Mouse (Mus musculus) MEL (cell line): ENCODE measurements around the gene Mgat1. TPM values are rescaled to one million over a fixed set of nuclear protein-coding genes. Genes with fewer than 3 reads are reported as not detected.

ENCODE experiments used
- DNase-seq: peaks from one replicate; pipeline ENCODE4 v3.0.0; 2011; ENCODE audit warnings: low read depth, low spot score
- H3K27ac ChIP-seq: 2 replicates; pipeline ENCODE4 v1.5.1; 2012; ENCODE audit warnings: low read depth, mild to moderate bottlenecking, control low read depth, low read length, moderate library complexity; ENCODE audit not compliant: control insufficient read depth
- H3K27me3 ChIP-seq, 2 experiments: fragments of 150-350 bp in 1 of 2; sonication (generic) in 1 of 2; 2 replicates each; pipeline ENCODE4 v1.6.1; 2012; ENCODE audit warnings: low read length in 2 of 2, mild to moderate bottlenecking in 2 of 2, improper control_type of control experiment in 1 of 2, moderate library complexity in 1 of 2; ENCODE audit not compliant: insufficient read depth in 2 of 2, control insufficient read depth in 1 of 2
- H3K36me3 ChIP-seq, 2 experiments: 2 replicates each; pipeline ENCODE4 v1.6.1; 2012 to 2014; ENCODE audit warnings: low read length in 2 of 2, improper control_type of control experiment in 1 of 2, inconsistent platforms in 1 of 2, mild to moderate bottlenecking in 1 of 2; ENCODE audit not compliant: insufficient read depth in 2 of 2, control insufficient read depth in 1 of 2
- H3K4me1 ChIP-seq, 2 experiments: fragments of 150-350 bp in 1 of 2; sonication (generic) in 1 of 2; 2 replicates each; pipeline ENCODE4 v1.6.1; 2012; ENCODE audit warnings: low read length in 2 of 2, improper control_type of control experiment in 1 of 2, mild to moderate bottlenecking in 1 of 2; ENCODE audit not compliant: insufficient read depth in 2 of 2, control insufficient read depth in 1 of 2
- H3K4me3 ChIP-seq, 2 experiments: fragments of 150-350 bp in 1 of 2; sonication (generic) in 1 of 2; 2 replicates each; pipeline ENCODE4 v1.5.1; 2012; ENCODE audit warnings: low read depth in 2 of 2, low read length in 2 of 2, mild to moderate bottlenecking in 2 of 2, moderate library complexity in 2 of 2, control low read depth in 1 of 2, improper control_type of control experiment in 1 of 2; ENCODE audit not compliant: control insufficient read depth in 1 of 2, insufficient read depth in 1 of 2
- H3K79me2 ChIP-seq: 2 replicates; pipeline ENCODE4 v1.6.1; 2012; ENCODE audit warnings: mild to moderate bottlenecking, low read length, moderate library complexity; ENCODE audit not compliant: control insufficient read depth, poor library complexity, insufficient read depth
- H3K9ac ChIP-seq: 2 replicates; pipeline ENCODE4 v1.6.1; 2012; ENCODE audit warnings: low read depth, mild to moderate bottlenecking, control low read depth, low read length, moderate library complexity; ENCODE audit not compliant: control insufficient read depth, poor library complexity, severe bottlenecking
- H3K9me3 ChIP-seq: fragments of 150-350 bp; sonication (generic); replicated peaks from 2 replicates; pipeline ENCODE4 v1.6.1; 2012; ENCODE audit warnings: mild to moderate bottlenecking, low read length, improper control_type of control experiment, moderate library complexity; ENCODE audit not compliant: insufficient read depth
- BHLHE40 ChIP-seq: IDR thresholded peaks from 2 replicates; pipeline ENCODE4 v1.6.1; 2012; ENCODE audit warnings: low read depth, mild to moderate bottlenecking, inconsistent platforms, low read length, improper control_type of control experiment, borderline replicate concordance
- CHD1 ChIP-seq: IDR thresholded peaks from 2 replicates; pipeline ENCODE4 v1.6.1; 2012; ENCODE audit warnings: low read depth, mild to moderate bottlenecking, inconsistent platforms, low read length, improper control_type of control experiment
- CHD2 ChIP-seq: IDR thresholded peaks from 2 replicates; pipeline ENCODE4 v1.6.1; 2011; ENCODE audit warnings: low read length, improper control_type of control experiment
- CTCF ChIP-seq, 3 experiments: IDR thresholded peaks in 2 of 3; conservative IDR thresholded peaks in 1 of 3; 2 replicates each; pipeline ENCODE4 v1.5.1; 2011 to 2012; ENCODE audit warnings: low read length in 3 of 3, low read depth in 2 of 3, mild to moderate bottlenecking in 2 of 3, improper control_type of control experiment in 1 of 3, inconsistent platforms in 1 of 3, mixed read lengths in 1 of 3, moderate library complexity in 1 of 3; ENCODE audit not compliant: control insufficient read depth in 1 of 3, insufficient read depth in 1 of 3, poor library complexity in 1 of 3, severe bottlenecking in 1 of 3
- E2F4 ChIP-seq: IDR thresholded peaks from 2 replicates; pipeline ENCODE4 v1.6.1; 2011; ENCODE audit warnings: low read depth, low read length, improper control_type of control experiment, borderline replicate concordance
- ELF1 ChIP-seq: IDR thresholded peaks from 2 replicates; pipeline ENCODE4 v1.6.1; 2014; ENCODE audit warnings: low read depth, mild to moderate bottlenecking, inconsistent platforms, low read length, improper control_type of control experiment, moderate library complexity
- EP300 ChIP-seq, 2 experiments: IDR thresholded peaks; 2 replicates each; pipeline ENCODE4 v1.6.1; 2011; ENCODE audit warnings: improper control_type of control experiment in 2 of 2, low read length in 2 of 2, low read depth in 1 of 2, mild to moderate bottlenecking in 1 of 2
- ETS1 ChIP-seq: IDR thresholded peaks from 2 replicates; pipeline ENCODE4 v1.6.1; 2012; ENCODE audit warnings: low read depth, mild to moderate bottlenecking, inconsistent platforms, low read length, improper control_type of control experiment, moderate library complexity
- GABPA ChIP-seq: IDR thresholded peaks from 2 replicates; pipeline ENCODE4 v1.6.1; 2012; ENCODE audit warnings: low read depth, mild to moderate bottlenecking, inconsistent platforms, low read length, improper control_type of control experiment, moderate library complexity
- GATA1 ChIP-seq: IDR thresholded peaks from 2 replicates; pipeline ENCODE4 v1.6.1; 2011; ENCODE audit warnings: low read depth, low read length, improper control_type of control experiment
- KAT2A ChIP-seq: conservative IDR thresholded peaks from 2 replicates; pipeline ENCODE4 v1.6.1; 2012; ENCODE audit warnings: low read depth, low read length, improper control_type of control experiment, inconsistent platforms
- MAFK ChIP-seq: IDR thresholded peaks from 2 replicates; pipeline ENCODE4 v1.6.1; 2011; ENCODE audit warnings: low read depth, mild to moderate bottlenecking, low read length, improper control_type of control experiment, borderline replicate concordance
- MAX ChIP-seq: IDR thresholded peaks from 2 replicates; pipeline ENCODE4 v1.6.1; 2011; ENCODE audit warnings: low read length, improper control_type of control experiment
- MEF2A ChIP-seq: IDR thresholded peaks from 2 replicates; pipeline ENCODE4 v1.6.1; 2014; ENCODE audit warnings: low read depth, mild to moderate bottlenecking, inconsistent platforms, low read length, improper control_type of control experiment; ENCODE audit not compliant: poor library complexity, insufficient replicate concordance, severe bottlenecking; ENCODE audit errors: extremely low read depth
- MXI1 ChIP-seq: IDR thresholded peaks from 2 replicates; pipeline ENCODE4 v1.6.1; 2011; ENCODE audit warnings: mild to moderate bottlenecking, low read depth, low read length, improper control_type of control experiment
- MYB ChIP-seq: IDR thresholded peaks from 2 replicates; pipeline ENCODE4 v1.6.1; 2011; ENCODE audit warnings: mild to moderate bottlenecking, low read depth, low read length, improper control_type of control experiment
- MYC ChIP-seq: IDR thresholded peaks from 2 replicates; pipeline ENCODE4 v1.6.1; 2011; ENCODE audit warnings: low read depth, mild to moderate bottlenecking, low read length, improper control_type of control experiment, moderate library complexity
- NELFE ChIP-seq: IDR thresholded peaks from 2 replicates; pipeline ENCODE4 v1.6.1; 2011; ENCODE audit warnings: low read depth, low read length, improper control_type of control experiment
- POLR2AphosphoS2 ChIP-seq: IDR thresholded peaks from 2 replicates; pipeline ENCODE4 v1.6.1; 2011; ENCODE audit warnings: low read length, improper control_type of control experiment
- RAD21 ChIP-seq: IDR thresholded peaks from 2 replicates; pipeline ENCODE4 v1.6.1; 2011; ENCODE audit warnings: mild to moderate bottlenecking, low read depth, low read length, improper control_type of control experiment
- RCOR1 ChIP-seq: IDR thresholded peaks from 2 replicates; pipeline ENCODE4 v1.6.1; 2012; ENCODE audit warnings: low read depth, mild to moderate bottlenecking, inconsistent platforms, low read length, improper control_type of control experiment
- SMC3 ChIP-seq: IDR thresholded peaks from 2 replicates; pipeline ENCODE4 v1.6.1; 2011; ENCODE audit warnings: low read depth, low read length, improper control_type of control experiment
- TAL1 ChIP-seq: IDR thresholded peaks from 2 replicates; pipeline ENCODE4 v1.6.1; 2012; ENCODE audit warnings: mild to moderate bottlenecking, inconsistent platforms, low read length, moderate library complexity, mixed read lengths
- TCF12 ChIP-seq: IDR thresholded peaks from 2 replicates; pipeline ENCODE4 v1.6.1; 2014; ENCODE audit warnings: low read depth, mild to moderate bottlenecking, inconsistent platforms, low read length, improper control_type of control experiment, moderate library complexity
- UBTF ChIP-seq: IDR thresholded peaks from 2 replicates; pipeline ENCODE4 v1.6.1; 2012; ENCODE audit warnings: low read depth, mild to moderate bottlenecking, inconsistent platforms, low read length, improper control_type of control experiment, moderate library complexity, borderline replicate concordance; ENCODE audit not compliant: insufficient read depth
- USF1 ChIP-seq: IDR thresholded peaks from 2 replicates; pipeline ENCODE4 v1.6.1; 2014; ENCODE audit warnings: low read depth, mild to moderate bottlenecking, inconsistent platforms, low read length, improper control_type of control experiment, moderate library complexity
- ZC3H11A ChIP-seq: IDR thresholded peaks from 2 replicates; pipeline ENCODE4 v1.6.1; 2012; ENCODE audit warnings: low read depth, mild to moderate bottlenecking, inconsistent platforms, low read length, improper control_type of control experiment
- ZKSCAN1 ChIP-seq: IDR thresholded peaks from 2 replicates; pipeline ENCODE4 v1.6.1; 2012; ENCODE audit warnings: low read depth, mild to moderate bottlenecking, inconsistent platforms, low read length, improper control_type of control experiment, moderate library complexity
- ZNF384 ChIP-seq: IDR thresholded peaks from 2 replicates; pipeline ENCODE4 v1.6.1; 2012; ENCODE audit warnings: low read depth, mild to moderate bottlenecking, inconsistent platforms, low read length, improper control_type of control experiment
- polyA plus RNA-seq, 2 experiments: library from polyadenylated mRNA; stranded (reverse) in 1 of 2; unstranded in 1 of 2; fragments of >175 nt in 1 of 2; fragments of >200 nt in 1 of 2; gene quantifications; 2 replicates each; pipeline versions ENCODE4 v1.2.1 to v1.2.4; 2012; ENCODE audit warnings: low replicate concordance in 2 of 2, low read depth in 1 of 2; ENCODE audit not compliant: insufficient read length in 2 of 2, insufficient read depth in 1 of 2, missing spikeins in 1 of 2
- total RNA-seq: library from RNA; depleted of rRNA; stranded (reverse); fragments of 300-350 nt; gene quantifications from 2 replicates; pipeline ENCODE4 v1.2.3, GENCODE M21; 2012

Gene Mgat1
- total and polyA plus RNA-seq, 3 experiments, result 41.1 to 44.3 TPM; not detected in 1

DNA sequence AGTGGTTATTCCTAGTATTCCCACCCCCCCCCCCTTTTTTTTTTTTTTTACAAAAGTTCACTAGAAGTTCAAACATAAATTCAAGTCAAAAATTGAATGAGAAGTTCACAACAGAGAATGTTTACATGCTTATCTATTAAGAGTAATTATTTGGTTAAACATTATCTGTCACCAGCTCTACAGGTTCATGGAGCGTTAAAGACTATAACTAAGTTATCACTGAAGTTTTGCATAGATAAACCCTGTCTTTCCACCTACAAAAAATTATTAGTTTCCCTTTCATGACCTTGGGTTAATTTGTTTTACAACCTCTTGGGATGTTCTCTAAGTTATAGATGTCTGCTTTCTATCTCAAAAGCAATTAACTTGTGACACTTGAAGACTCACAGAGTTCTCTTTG is 3.7 kb upstream of the Mgat1 start:
- Histone ChIP-seq H3K79me2 (no peaks in the 10 kb centered on the region), H3K27ac (peak overlapping the region; percentile 1; the same call in 1 of the 2 replicates), H3K27me3 (no peaks in the 10 kb centered on the region), H3K4me3 (peak overlapping the region in 1 of 2 experiments; percentile 12; a peak in 2 of 4 replicates), H3K9ac (no peak overlapping the region), H3K9me3 (no peaks in the 10 kb centered on the region), H3K36me3 (peaks cover 0 to 32% of the 10 kb centered on the region in 2 experiments; a peak in 2 of 4 replicates), H3K4me1 (peaks cover 17 to 28% of the 10 kb centered on the region in 2 experiments)
- DNase-seq, result no peak
- TF ChIP-seq MYB (peak; percentile 13; the same call in 1 of the 2 replicates), EP300 (IDR thresholded peaks at IDR 0.05; ENCODE audit: low read depth in 1 of 2, low read length in 2 of 2) (peak; percentile 76 to 77), GATA1 (peak; percentile 76), TCF12 (peak; percentile 61), KAT2A (no peak), ELF1 (no peak), ETS1 (peak; percentile 63; the same call in 1 of the 2 replicates), RCOR1 (0 out of 2 replicates have a peak, but pooled peaks have one; percentile 17), ZKSCAN1 (no peak), ZNF384 (peak; percentile 65), POLR2AphosphoS2 (no peak)

DNA sequence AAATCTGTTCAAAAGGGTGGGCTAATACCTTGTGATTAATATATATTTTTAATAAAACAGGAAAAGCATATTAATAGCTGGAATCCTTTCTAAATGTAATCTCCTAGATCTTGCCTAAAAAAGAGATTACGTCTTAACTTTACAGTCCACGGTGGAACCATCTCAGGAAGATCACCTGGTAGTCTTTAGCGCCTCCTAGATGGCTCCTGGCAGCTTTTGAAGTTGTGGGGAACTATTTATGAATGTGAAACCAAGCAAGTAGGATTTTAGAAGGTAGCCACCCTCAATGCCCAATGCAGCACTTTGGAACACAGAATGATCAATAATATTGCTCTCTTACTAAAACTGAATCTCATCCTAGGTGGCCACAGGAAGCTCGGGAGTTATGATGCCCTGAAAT is 3.1 kb upstream of the Mgat1 start:
- peaks cover 22 to 30% of the 10 kb centered on the region in 2 experiments for H3K4me1 ChIP-seq
- H3K27me3 ChIP-seq, result no peaks in the 10 kb centered on the region
- TF ChIP-seq CTCF (IDR thresholded peaks at IDR 0.05 in 2 of 3, conservative IDR thresholded peaks at IDR 0.05 in 1 of 3; ENCODE audit: control insufficient read depth in 1 of 3, insufficient read depth in 1 of 3, low read depth in 2 of 3, low read length in 3 of 3, poor library complexity in 1 of 3, severe bottlenecking in 1 of 3) (peak in 2 of 3 experiments; percentile 13 to 48; a peak in 2 of 6 replicates), E2F4 (no peak), NELFE (no peak), TAL1 (no peak), MAX (no peak), MAFK (no peak), KAT2A (no peak), BHLHE40 (no peak), MYC (no peak), EP300 (IDR thresholded peaks at IDR 0.05; ENCODE audit: low read depth in 1 of 2, low read length in 2 of 2) (peak in 1 of 2 experiments; percentile 14; a peak in 1 of 4 replicates), ZC3H11A (no peak), RCOR1 (no peak), CHD1 (no peak), RAD21 (peak; percentile 39), MXI1 (no peak; the same call in 1 of the 2 replicates), ZKSCAN1 (no peak), ELF1 (0 out of 2 replicates have a peak, but pooled peaks have one; percentile 5), UBTF (no peak), CHD2 (no peak), USF1 (no peak), GABPA (no peak), SMC3 (peak; percentile 18; the same call in 1 of the 2 replicates), MEF2A (no peak)
- H3K4me3 ChIP-seq, result peak overlapping the region in 1 of 2 experiments; percentile 9; a peak in 2 of 4 replicates
- no peak overlapping the region; the same call in 1 of the 2 replicates for H3K9ac ChIP-seq
- H3K9me3 ChIP-seq, result no peaks in the 10 kb centered on the region
- H3K36me3 ChIP-seq, result peaks cover 0 to 33% of the 10 kb centered on the region in 2 experiments; a peak in 2 of 4 replicates
- no peaks in the 10 kb centered on the region for H3K79me2 ChIP-seq
- no peak for DNase-seq
- H3K27ac ChIP-seq, result no peak overlapping the region
